Mouse (Mus musculus) G1E (cell line): Measurements from ENCODE around the gene Mcf2.

ENCODE experiments used
- CTCF ChIP-seq: IDR thresholded peaks from 2 replicates; pipeline ENCODE4 v1.5.1; 2012; ENCODE audit warnings: low read depth, low read length, inconsistent platforms, mixed read lengths
- POLR2AphosphoS5 ChIP-seq: IDR thresholded peaks from 2 replicates; pipeline ENCODE4 v1.6.1; 2012; ENCODE audit warnings: low read depth, low read length, inconsistent platforms; ENCODE audit not compliant: insufficient replicate concordance
- TAL1 ChIP-seq: conservative IDR thresholded peaks from 2 replicates; pipeline ENCODE4 v1.6.1; 2012; ENCODE audit warnings: low read depth, low read length, inconsistent platforms, mixed read lengths

- no peak for TF ChIP-seq CTCF
- no peak for TF ChIP-seq TAL1
- no peak for TF ChIP-seq POLR2AphosphoS5
These were observed 157.3 kb downstream of the Mcf2 start for GRCm38 (mm10) chrX:60021595-60021994.
